8 mouse cellular contexts compared by ENCODE assay signal in genomic region chr19:31665007-31665406, GRCm38 (mm10).
A peak's percentile ranks its signal among the peaks of the same experiment; 100 is the strongest.
DNase-seq lines count a peak whose midpoint lies in the region; ATAC-seq and TF ChIP-seq lines count a peak whose summit lies in the region.

No protein-coding gene starts in this region.

- H3K9ac ChIP-seq in ES-Bruce4 (ENCODE audit: low read depth, poor library complexity, severe bottlenecking): peak overlapping the region; percentile 33
- peak overlapping the region; percentile 68 for H3K9ac ChIP-seq in forebrain, embryonic 15.5 days (replicated peaks)
- no peak overlapping the region for H3K9ac ChIP-seq in limb, embryonic 15.5 days
- H3K9ac ChIP-seq in stomach, embryonic 16.5 days (ENCODE audit: low read length): peak overlapping the region; percentile 82

- peak overlapping the region; percentile 99 for H3K4me2 ChIP-seq in forebrain, embryonic 15.5 days (replicated peaks)
- peak overlapping the region; percentile 90 for H3K4me2 ChIP-seq in limb, embryonic 15.5 days
- H3K4me2 ChIP-seq in stomach, embryonic 16.5 days (ENCODE audit: low read depth, low read length): peak overlapping the region; percentile 94

- peaks cover 6% of the 10 kb centered on the region; the same call in 1 of the 2 replicates for H3K27me3 ChIP-seq in ES-Bruce4 (ENCODE audit: control insufficient read depth, insufficient read depth, low read length, poor library complexity, severe bottlenecking)
- no peaks in the 10 kb centered on the region for H3K27me3 ChIP-seq in forebrain, embryonic 15.5 days
- H3K27me3 ChIP-seq in limb, embryonic 15.5 days: peaks cover 10% of the 10 kb centered on the region; the same call in 1 of the 2 replicates
- H3K27me3 ChIP-seq in stomach, embryonic 16.5 days (ENCODE audit: control insufficient read depth, insufficient read depth, low read length): peaks cover 7% of the 10 kb centered on the region

- TF ChIP-seq POLR2A in ES-Bruce4 (IDR thresholded peaks at IDR 0.05; ENCODE audit: insufficient read depth, low read length): no peak

- no peaks in the 10 kb centered on the region for H3K4me1 ChIP-seq in ES-Bruce4 (ENCODE audit: control insufficient read depth, insufficient read depth, low read length)
- H3K4me1 ChIP-seq in forebrain, embryonic 15.5 days: peaks cover 15% of the 10 kb centered on the region
- peaks cover 16% of the 10 kb centered on the region for H3K4me1 ChIP-seq in limb, embryonic 15.5 days
- peaks cover 6% of the 10 kb centered on the region for H3K4me1 ChIP-seq in stomach, embryonic 16.5 days (ENCODE audit: control insufficient read depth, insufficient read depth, low read length)

- H3K36me3 ChIP-seq in ES-Bruce4 (ENCODE audit: control insufficient read depth, insufficient read depth, low read length, poor library complexity, severe bottlenecking): no peaks in the 10 kb centered on the region
- no peaks in the 10 kb centered on the region for H3K36me3 ChIP-seq in forebrain, embryonic 15.5 days
- H3K36me3 ChIP-seq in limb, embryonic 15.5 days: no peaks in the 10 kb centered on the region
- H3K36me3 ChIP-seq in stomach, embryonic 16.5 days (ENCODE audit: control insufficient read depth, insufficient read depth, low read length): no peaks in the 10 kb centered on the region

- H3K9me3 ChIP-seq in ES-Bruce4 (replicated peaks; ENCODE audit: control insufficient read depth, insufficient read depth, low read length, poor library complexity, severe bottlenecking): no peaks in the 10 kb centered on the region
- H3K9me3 ChIP-seq in forebrain, embryonic 15.5 days: no peaks in the 10 kb centered on the region
- no peaks in the 10 kb centered on the region for H3K9me3 ChIP-seq in limb, embryonic 15.5 days
- no peaks in the 10 kb centered on the region for H3K9me3 ChIP-seq in stomach, embryonic 16.5 days (replicated peaks; ENCODE audit: control insufficient read depth, low read length)

- no peak for ATAC-seq in forebrain, embryonic 15.5 days (replicated peaks)
- no peak for ATAC-seq in limb, embryonic 15.5 days (ENCODE audit: insufficient number of reproducible peaks, low FRiP score, low TSS enrichment, low read depth)
- no peak for ATAC-seq in stomach, embryonic 16.5 days (ENCODE audit: insufficient read depth, low FRiP score)

- peak; percentile 7 for DNase-seq in heart, adult 8-10 months (ENCODE audit: low spot score)
- no peak for DNase-seq in heart, adult 18-20 months
- no peak for DNase-seq in urinary bladder, postnatal 14 days (ENCODE audit: low spot score)
- DNase-seq in cerebellum, postnatal 4 days (ENCODE audit: low spot score in 2 of 2): no peak

- TF ChIP-seq EP300 in ES-Bruce4 (IDR thresholded peaks at IDR 0.05; ENCODE audit: insufficient read depth, low read depth, low read length): no peak

- H3K4me3 ChIP-seq in ES-Bruce4 (ENCODE audit: low read depth, low read length): peak overlapping the region; percentile 51
- H3K4me3 ChIP-seq in forebrain, embryonic 15.5 days: peak overlapping the region; percentile 81
- H3K4me3 ChIP-seq in limb, embryonic 15.5 days: peak overlapping the region; percentile 54
- peak overlapping the region; percentile 68 for H3K4me3 ChIP-seq in stomach, embryonic 16.5 days (replicated peaks; ENCODE audit: low read length)

- no peak overlapping the region for H3K27ac ChIP-seq in ES-Bruce4 (ENCODE audit: insufficient read depth, low read length)
- H3K27ac ChIP-seq in forebrain, embryonic 15.5 days (replicated peaks): no peak overlapping the region
- H3K27ac ChIP-seq in limb, embryonic 15.5 days: no peak overlapping the region
- H3K27ac ChIP-seq in stomach, embryonic 16.5 days (ENCODE audit: low read length): peak overlapping the region; percentile 85; the same call in 1 of the 2 replicates

- no peak for TF ChIP-seq CTCF in ES-Bruce4 (IDR thresholded peaks at IDR 0.05; ENCODE audit: low read depth, low read length)

- 8% methylated on average over 8 of the region's 8 CpGs for WGBS in forebrain, embryonic 15.5 days
- WGBS in limb, embryonic 15.5 days: 9% methylated on average over 8 of the region's 8 CpGs
- WGBS in stomach, embryonic 16.5 days: 13% methylated on average over 8 of the region's 8 CpGs
